Mouse (Mus musculus) embryo, embryonic 10 days (tissue): ENCODE measurements around the gene Fam174b.

Experiments
- DNase-seq: peaks from one replicate; pipeline ENCODE4 v3.0.0-alpha.2; 2015; ENCODE audit warnings: low spot score

The Fam174b gene

DNA sequence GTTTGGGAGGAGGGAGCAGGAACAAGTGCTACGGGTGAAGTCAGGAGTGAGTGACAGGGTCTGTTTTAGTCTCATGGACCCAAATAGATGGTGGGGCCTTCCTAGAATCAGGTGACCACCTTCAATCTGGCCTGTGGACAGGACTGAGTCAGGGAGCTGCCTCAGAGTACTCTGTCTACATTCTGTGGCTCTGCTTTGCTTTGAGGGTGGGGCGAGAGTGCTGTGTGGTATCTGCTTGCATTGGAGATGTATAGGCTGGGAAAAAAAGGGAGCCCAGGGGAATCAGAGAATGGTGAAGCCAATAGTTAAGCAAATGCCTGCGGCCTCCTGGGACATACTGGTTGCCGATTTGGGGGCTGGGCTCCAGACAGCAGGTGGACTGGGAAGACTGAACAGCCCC is 73.8 kb downstream of the Fam174b start:
- DNase-seq = no peak

DNA sequence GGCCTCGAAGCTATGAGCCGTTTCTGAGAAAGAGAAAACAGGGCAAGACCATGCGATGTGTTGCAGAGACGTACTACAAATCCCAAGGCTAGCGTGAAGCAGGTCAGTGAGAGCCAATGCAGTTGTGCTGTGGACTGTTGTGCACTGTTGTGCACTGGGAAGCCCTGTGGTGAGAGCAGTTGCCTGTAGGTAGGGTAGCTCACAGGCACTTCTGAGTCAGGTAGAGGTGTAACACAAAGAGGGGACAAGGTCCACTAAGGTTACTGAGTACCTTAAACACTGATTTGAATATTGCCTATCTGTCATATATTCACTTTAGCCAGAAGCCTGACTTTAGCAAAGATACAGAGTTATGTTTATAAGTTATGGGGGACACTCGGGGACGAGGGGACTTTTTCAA is 74.4 kb downstream of the Fam174b start:
- no peak for DNase-seq

DNA sequence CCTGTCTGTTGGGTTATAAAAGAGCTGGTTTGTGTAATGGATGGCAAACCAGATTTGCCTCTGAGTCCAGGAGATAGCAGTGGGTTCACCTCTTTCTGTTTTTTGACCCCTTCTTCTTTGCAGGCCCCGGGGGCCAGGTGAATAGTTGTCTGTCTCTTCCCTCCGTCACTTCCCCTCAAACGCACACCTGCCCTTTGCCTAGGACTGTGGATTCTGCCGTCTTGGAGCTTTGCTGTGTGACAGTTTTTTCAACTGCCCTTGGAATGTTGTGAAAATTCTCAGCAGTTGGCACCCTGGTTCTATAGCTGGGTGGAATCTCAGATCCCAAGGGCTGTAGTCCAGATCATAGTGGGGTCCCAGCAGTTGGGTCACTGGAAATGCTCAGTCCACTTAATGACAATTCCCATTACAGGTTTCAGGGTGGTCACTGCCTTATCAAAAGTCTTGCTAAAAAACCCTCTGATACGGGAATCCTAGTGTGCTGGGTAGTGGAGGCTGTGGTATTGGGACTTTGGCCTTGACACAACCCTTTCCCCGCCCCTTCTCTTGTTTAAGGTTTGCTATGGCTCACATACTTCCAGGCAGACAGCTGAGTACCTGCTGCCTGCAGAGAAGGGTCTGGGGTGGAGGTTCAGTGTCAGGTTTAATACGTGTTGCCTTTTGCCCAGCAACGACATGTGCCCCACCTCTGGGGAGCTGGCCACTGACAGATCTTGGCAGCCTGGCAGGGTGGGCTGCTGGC is 76.3 kb downstream of the Fam174b start:
- no peak for DNase-seq

DNA sequence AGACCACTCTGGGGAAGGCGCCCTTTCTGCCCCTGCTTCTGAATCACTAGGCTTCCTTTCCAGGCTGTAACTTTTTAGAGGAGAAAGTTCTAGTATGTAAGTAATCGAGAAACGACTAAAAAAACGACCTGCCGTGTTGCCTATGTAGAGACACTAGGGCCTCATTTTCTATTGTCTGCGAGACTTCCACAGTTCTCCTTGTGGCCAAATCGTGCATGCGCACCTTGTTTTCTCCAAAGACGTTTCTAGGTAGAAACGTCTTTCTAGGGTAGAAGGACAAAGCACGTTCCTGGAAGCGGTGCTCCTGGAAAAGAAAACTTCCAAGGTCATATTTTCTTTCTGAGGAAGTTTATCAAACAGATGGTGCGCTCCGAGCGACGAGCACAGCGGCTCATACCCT is 79.3 kb downstream of the Fam174b start:
- DNase-seq = no peak
